Mouse (Mus musculus): ENCODE data around the gene Kcnj1.
A peak's percentile ranks its signal among the peaks of the same experiment; 100 is the strongest.

Gene Kcnj1

GRCm38 (mm10) chr9:32372202-32372601 is at the start of gene Kcnj1:
Gene Kcnj1 (plus strand): TSS chr9:32372493.
- DNase-seq, result no peak

- no peak for DNase-seq
These were observed 48.7 kb upstream of the Kcnj1 start for GRCm38 (mm10) chr9:32323610-32324009.

- no peak for DNase-seq
These were observed 43.5 kb upstream of the Kcnj1 start for GRCm38 (mm10) chr9:32328777-32329176.

- no peak for DNase-seq
These were observed 41.1 kb upstream of the Kcnj1 start for GRCm38 (mm10) chr9:32331162-32331561.

GRCm38 (mm10) chr9:32335389-32336150 is 36.7 kb upstream of the Kcnj1 start:
- DNase-seq, result no peak

- DNase-seq, result no peak
These were observed 31.5 kb upstream of the Kcnj1 start for GRCm38 (mm10) chr9:32340831-32341230.

GRCm38 (mm10) chr9:32342929-32343328 is 29.4 kb upstream of the Kcnj1 start:
- DNase-seq, result no peak

GRCm38 (mm10) chr9:32344051-32344450 is 28.2 kb upstream of the Kcnj1 start, which contains the start of gene Kcnj5:
Gene Kcnj5 (minus strand): TSS chr9:32344350.
- DNase-seq, result peak; percentile 40

GRCm38 (mm10) chr9:32344489-32344888 is 27.8 kb upstream of the Kcnj1 start:
- peak; percentile 33 for DNase-seq

GRCm38 (mm10) chr9:32348096-32348495 is 24.2 kb upstream of the Kcnj1 start:
- DNase-seq, result no peak

- DNase-seq, result no peak
These were observed 22.9 kb upstream of the Kcnj1 start for GRCm38 (mm10) chr9:32349344-32349743.

- peak; percentile 86 for DNase-seq
These were observed 22.0 kb upstream of the Kcnj1 start for GRCm38 (mm10) chr9:32350332-32350731.

- no peak for DNase-seq
These were observed 11.5 kb upstream of the Kcnj1 start for GRCm38 (mm10) chr9:32360770-32361169.

GRCm38 (mm10) chr9:32368812-32369211 is 3.5 kb upstream of the Kcnj1 start:
- no peak for DNase-seq

GRCm38 (mm10) chr9:32369388-32369787 is 2.9 kb upstream of the Kcnj1 start:
- DNase-seq, result no peak

GRCm38 (mm10) chr9:32373656-32374055 is 1.4 kb downstream of the Kcnj1 start:
- DNase-seq, result no peak

GRCm38 (mm10) chr9:32376031-32376430 is 3.7 kb downstream of the Kcnj1 start:
- no peak for DNase-seq

- no peak for DNase-seq
These were observed 4.7 kb downstream of the Kcnj1 start for GRCm38 (mm10) chr9:32376863-32377590.

- DNase-seq, result no peak
These were observed 12.6 kb downstream of the Kcnj1 start for GRCm38 (mm10) chr9:32384906-32385305.

GRCm38 (mm10) chr9:32388120-32388519 is 15.8 kb downstream of the Kcnj1 start:
- no peak for DNase-seq

- no peak for DNase-seq
These were observed 18.8 kb downstream of the Kcnj1 start for GRCm38 (mm10) chr9:32391092-32391491.

GRCm38 (mm10) chr9:32391701-32392100 is 19.4 kb downstream of the Kcnj1 start:
- no peak for DNase-seq

GRCm38 (mm10) chr9:32392716-32393115 is 20.4 kb downstream of the Kcnj1 start:
- no peak for DNase-seq

GRCm38 (mm10) chr9:32394761-32395161 is 22.5 kb downstream of the Kcnj1 start:
- no peak for DNase-seq

All from embryo, embryonic 11 days (tissue).